Mouse (Mus musculus) small intestine, adult 2 months (tissue): Measurements from ENCODE around the gene Hist1h2bp.

Experiments used
- CTCF ChIP-seq: fragments of 200-500 bp; IDR thresholded peaks from 2 replicates; pipeline ENCODE4 v1.5.1; 2012; ENCODE audit warnings: low read depth, mild to moderate bottlenecking, control low read depth, inconsistent platforms, low read length, moderate library complexity, mixed read lengths; ENCODE audit not compliant: insufficient replicate concordance, insufficient read length; ENCODE audit errors: extremely low read depth
- POLR2A ChIP-seq: fragments of 200-500 bp; IDR thresholded peaks from 2 replicates; pipeline ENCODE4 v1.6.1; 2012; ENCODE audit warnings: low read depth, mild to moderate bottlenecking, control low read depth, inconsistent platforms, low read length, moderate library complexity

DNA sequence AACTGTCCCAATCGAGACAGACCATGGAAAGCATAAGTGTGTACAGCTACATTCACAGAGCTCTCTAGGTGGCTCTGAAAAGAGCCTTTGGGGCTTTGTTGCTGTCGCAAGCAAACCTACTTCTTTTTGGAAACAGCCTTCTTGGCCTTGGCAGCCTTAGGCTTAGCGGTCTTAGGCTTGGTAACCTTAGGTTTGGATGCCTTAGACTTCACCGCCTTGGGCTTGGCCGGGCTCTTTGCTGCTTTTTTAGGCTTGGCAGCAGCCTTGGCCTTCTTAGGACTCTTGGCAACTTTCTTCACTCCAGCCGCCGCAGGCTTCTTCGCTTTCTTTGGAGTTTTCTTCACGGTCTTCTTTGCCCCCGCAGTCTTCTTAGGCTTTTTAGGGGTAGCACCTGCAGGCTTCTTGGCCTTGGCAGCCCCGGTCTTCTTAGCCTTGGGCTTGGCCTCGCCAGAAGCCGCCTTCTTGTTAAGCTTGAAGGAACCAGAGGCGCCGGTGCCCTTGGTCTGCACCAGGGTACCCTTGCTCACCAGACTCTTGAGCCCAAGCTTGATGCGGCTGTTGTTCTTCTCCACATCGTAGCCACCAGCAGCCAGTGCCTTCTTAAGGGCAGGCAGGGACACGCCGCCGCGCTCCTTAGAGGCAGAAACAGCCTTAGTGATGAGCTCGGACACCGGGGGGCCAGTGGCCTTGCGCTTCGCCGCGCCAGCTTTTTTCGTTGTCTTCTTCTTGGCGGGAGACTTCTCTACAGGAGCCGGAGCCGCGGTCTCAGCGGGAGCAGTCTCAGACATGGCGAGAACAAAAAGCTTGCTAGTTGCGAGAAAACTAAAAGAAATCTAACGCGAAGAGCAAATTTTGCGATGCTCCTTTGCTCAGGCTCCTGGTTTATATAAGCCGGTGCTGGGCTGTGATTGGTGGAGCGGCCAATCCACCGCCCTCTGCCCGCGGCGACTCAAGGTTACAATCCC is 7.2 kb upstream of the Hist1h2bp start, which contains the start of gene Hist1h1b:
- no peak; the same call in none of the 2 replicates for TF ChIP-seq POLR2A
- no peak for TF ChIP-seq CTCF
